Mouse (Mus musculus): ENCODE results near the gene Ppp1r15b. TPM values are rescaled to one million over a fixed set of nuclear protein-coding genes. Genes with fewer than 3 reads are reported as not detected.

Ppp1r15b gene
- total RNA-seq, 2 experiments from 2014 or later, result 42.5 to 44.2 TPM

Other genes with a start within 250 kb of the Ppp1r15b start
- gene Mdm4, start 100.6 kb upstream of the Ppp1r15b start, total RNA-seq (2021), result 100 to 1,000 TPM in 1 of 2 experiments, 10 to 100 TPM in 1; 86.0 to 101 TPM
- gene Pik3c2b, start 85.5 kb upstream of the Ppp1r15b start, total RNA-seq (2021), result 10 to 100 TPM; 14.7 to 16.2 TPM
- gene Plekha6, start 33.1 kb downstream of the Ppp1r15b start, total RNA-seq (2021), result 10 to 100 TPM; 48.4 to 51.8 TPM
- not detected for gene Golt1a, start 178.7 kb downstream of the Ppp1r15b start, total RNA-seq (2021)
- not detected for gene Kiss1, start 190.7 kb downstream of the Ppp1r15b start, total RNA-seq (2021)
- gene Ren1, start 219.4 kb downstream of the Ppp1r15b start, total RNA-seq (2021), result not detected
- gene Etnk2, start 232.4 kb downstream of the Ppp1r15b start, total RNA-seq (2021), result 1 to 10 TPM; 1.2 to 1.4 TPM